Mouse (Mus musculus): Measurements from ENCODE around the gene Scube2.
A peak's percentile ranks its signal among the peaks of the same experiment; 100 is the strongest.

Gene Scube2

DNA sequence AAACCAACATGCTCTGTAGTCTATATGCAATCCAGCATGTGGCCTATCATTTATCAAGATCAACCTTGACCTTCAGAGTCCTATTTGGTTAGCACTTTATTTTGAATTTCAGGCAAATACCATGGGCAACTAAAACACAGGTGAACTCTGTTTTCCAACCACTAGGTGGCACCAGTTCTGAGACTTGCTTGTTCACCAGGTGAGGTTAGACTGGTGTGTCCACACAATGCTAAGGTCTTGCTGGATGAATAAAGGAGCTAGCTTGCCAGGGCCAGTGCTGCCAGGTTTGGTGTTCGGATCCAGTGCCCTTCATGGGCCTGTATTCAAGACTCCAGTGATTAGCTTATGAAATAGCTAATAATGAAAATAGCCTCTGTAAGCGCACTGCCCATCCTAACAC is 72.7 kb downstream of the Scube2 start:
- DNase-seq = peak; percentile 75

DNA sequence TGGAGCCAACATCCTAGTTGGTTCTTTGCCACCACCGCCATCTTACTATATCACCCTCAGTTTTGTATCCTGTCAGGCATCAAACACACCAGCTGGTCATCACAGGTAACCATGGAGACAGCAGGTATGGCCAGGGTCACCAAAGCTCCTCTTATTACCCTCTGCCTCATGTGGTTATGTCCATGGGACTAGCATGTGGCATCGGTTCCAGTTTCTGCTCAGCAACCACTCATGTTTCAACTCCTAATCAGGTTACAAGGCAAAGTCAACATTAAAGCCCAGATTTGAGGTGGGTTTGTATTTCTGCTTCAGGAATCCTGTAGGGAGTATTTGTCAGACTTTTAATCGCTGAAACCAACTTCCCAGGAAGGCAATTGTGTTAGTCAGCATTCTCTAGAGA is 74.7 kb downstream of the Scube2 start:
- no peak for DNase-seq

DNA sequence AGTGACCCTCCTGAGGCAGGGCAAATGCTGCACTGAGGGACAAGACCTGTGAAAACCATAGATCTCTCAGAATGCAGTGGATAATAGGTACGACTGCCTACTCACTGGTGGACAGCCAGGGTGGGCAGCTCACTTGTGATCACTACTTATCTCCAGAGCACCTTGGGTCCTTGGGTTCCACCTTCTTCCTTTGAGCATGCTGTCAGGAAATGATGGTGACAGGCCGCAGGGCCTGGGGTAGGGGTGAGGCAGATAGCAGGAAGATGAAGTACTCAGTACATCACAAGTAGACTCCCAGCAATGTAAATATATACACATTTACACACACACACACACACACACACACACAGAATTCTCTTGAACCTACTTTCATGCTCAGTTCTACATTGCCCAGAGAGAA is 77.6 kb downstream of the Scube2 start:
- DNase-seq = no peak

- DNase-seq = no peak
These were observed 82.2 kb downstream of the Scube2 start for GRCm38 (mm10) chr7:109783281-109783680.

DNA sequence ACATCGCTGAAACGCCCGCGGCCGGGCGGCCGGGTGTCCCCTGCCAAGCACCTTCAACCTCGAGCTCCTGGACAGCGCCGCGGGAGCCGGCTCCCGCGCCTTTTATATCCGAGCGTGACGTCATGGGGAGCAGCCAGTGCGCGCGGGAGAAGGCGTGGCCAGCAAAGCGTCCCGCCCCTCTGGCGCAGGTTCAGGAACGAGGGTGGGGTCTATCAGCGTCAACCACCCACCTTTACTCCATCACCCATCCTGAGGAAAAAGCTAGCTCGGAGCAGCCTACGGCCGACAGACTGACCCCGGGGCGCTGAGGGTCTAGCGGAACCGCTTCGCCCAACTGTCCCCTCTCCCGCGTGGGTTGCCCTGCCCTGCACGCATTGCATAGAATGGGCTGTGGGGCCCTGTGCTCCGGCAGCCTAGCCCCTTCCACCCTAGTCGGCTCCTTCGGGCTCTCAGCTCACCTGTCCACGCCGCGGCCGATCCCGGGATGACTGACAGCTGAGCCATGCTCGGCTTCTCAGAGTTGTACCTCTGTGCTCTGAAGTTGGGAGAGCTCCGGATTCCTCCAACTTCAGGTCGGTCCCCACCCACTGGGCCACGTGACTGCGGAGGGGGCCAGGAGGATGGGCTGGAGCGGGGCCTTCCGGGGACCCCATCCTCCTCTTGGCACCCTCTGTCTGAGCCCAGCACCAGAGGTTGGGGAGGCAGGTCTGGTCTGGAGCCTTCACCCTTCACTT is 83.8 kb downstream of the Scube2 start, which contains the start of gene Nrip3:
Gene Nrip3 (minus strand): TSS at position 556 of the 734 bp plus-strand sequence.
- peak; percentile 53 for DNase-seq

DNA sequence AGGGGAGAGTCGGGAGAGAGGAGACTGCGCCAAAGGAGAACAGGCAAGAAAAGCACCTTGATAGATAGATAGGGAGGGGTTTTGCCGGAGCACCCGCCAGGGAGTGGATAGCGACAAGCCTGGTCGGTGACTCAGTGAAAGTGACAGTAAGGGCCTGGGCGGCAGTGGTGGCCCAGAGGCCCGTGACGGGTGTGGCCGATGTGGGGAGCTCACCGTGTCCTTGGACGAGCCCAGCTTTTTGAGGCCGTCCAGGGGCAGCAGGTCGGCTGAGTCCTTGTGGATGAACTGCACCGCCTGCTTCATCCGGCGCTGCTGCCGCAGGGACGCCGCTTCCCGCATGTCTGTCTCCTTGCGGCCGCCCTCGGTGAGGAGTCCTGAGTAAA is 84.4 kb downstream of the Scube2 start:
- no peak for DNase-seq

DNA sequence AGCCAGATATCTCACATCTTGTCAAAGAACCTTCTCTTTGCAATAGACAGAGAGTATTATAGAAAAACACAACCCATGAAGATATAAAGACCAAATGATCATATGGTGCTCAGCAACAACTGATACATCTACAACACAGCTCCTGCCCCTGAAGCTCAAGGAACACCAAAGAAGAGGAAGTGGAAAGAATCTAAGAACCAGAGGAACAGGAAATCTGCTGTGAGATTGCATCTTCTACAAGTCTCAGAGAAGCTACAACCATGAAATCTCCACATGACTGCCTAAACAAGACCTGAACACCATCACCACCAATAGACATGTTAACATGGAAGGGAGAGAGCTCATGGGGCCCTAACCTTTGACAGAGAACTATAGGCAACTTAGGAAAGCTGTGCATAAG is 93.2 kb downstream of the Scube2 start:
- DNase-seq = no peak

GRCm38 (mm10) chr7:109768699-109769383 is 96.6 kb downstream of the Scube2 start:
- no peak for DNase-seq

GRCm38 (mm10) chr7:109767575-109768350 is 97.7 kb downstream of the Scube2 start:
- DNase-seq = no peak

GRCm38 (mm10) chr7:109764009-109764408 is 101.5 kb downstream of the Scube2 start:
- DNase-seq = no peak

DNA sequence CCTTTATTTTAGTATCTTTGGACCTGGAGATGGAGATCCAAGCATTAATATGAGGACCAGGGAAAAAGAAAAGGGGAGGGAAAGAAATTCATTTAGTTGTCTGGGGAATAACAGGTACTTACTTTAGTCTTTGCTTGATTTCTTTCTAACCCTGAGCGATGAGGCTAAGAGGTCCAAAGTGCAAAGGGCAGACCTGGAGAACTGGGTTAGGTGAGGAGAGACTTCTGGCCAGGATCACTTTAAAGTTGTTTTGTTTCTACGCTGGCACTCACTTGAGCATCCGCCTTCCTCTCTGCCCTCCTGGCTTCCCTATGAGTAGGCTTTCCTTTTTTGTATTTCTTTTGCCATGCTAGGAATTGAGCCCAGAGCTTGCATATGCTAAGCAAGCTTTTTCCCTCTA is 109.2 kb downstream of the Scube2 start:
- peak; percentile 81 for DNase-seq

GRCm38 (mm10) chr7:109754034-109754433 is 111.4 kb downstream of the Scube2 start:
- DNase-seq = no peak

DNA sequence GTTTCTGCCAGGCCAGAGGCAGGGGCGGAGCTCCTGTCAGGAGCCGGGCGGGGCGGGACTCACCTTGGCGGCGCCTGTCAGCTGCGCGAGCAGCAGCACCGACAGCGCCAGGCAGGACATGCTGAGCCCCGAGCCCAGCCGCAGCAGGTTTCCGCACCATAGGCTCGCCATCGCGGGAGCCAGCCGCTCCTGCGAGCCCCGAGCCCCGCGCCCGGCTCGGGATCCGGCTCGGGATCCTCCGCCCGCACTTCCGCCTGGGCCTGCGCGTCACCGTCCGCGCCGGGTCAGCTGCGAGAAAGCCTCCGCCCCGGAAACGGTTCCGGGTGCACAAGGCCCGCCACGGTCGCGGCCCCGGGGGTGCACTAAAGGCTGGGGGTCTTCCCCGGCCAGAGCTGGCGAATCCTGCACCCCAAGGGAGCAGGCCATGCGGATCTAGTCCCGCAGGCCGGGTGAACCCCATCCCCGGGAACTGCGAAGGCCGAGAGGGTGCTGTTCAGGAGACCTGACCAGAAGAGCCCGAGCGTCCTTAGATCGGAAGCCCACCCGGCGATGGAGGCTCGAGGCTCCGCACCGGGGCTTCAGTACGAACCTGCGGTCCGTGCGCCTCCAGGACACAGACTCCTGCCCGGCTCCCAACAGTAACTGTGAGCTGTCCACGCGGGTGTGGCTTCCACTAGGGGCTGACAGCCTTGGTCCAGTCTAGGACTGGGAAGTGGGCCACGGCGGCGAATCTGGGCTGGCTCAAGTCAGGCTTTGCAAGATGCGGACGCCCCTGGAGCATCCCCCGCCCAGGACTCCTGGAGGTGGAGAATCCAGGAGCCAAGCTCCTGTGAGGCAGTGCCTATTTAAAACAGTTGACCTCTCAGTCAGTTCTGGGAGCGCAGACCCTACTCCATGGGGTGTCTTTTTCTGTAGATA is 113.2 kb downstream of the Scube2 start, which contains the start of gene Tmem9b:
Gene Tmem9b (minus strand): TSS at position 868 of the 918 bp plus-strand sequence.
- peak; percentile 82 for DNase-seq

DNA sequence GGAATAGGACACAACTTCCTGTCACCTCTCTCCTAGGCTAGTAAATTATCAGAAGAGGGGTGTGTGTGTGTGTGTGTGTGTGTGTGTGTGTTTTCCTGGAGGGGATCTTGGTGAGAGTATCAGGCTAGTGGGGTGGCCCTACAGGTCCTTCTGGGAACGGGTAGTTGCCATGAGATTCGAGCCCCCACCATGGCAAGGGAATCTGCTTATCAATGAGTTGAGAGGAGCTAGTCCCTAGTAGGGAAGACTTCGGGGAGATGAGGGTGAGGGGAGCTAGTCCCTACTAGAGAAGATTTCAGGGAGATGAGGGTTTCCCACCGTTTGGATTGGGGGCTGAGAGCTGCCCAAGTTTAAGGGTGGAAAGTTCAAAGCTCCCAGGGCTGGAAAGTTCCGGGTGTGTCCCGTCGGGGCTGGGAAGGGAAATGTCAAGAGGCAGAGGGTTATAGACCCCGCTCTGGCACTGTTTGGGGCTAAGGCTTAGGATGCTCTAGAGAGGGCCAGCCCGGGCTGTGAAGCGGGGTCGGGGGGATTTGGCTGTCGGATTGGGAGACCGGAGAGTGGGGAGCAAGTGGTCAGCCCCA is 114.0 kb downstream of the Scube2 start:
- peak; percentile 20 for DNase-seq
